Mouse (Mus musculus) adipose tissue, adult 10 weeks (tissue): ENCODE measurements around the gene Gm10134. TPM values are rescaled to one million over a fixed set of nuclear protein-coding genes. Genes with fewer than 3 reads are reported as not detected.

Experiments used
- polyA plus RNA-seq: library from polyadenylated mRNA; stranded (reverse); fragments of 350-450 nt; fragmentation: Illumina TruSeq; extraction: RNeasy Lipid Tissue Mini Kit (QIAGEN cat#74804); gene quantifications from one replicate; pipeline ENCODE4 v1.2.3, GENCODE M21; 2014; ENCODE audit warnings: low read depth, low replicate concordance

Gene Gm10134
- 1.3 TPM for polyA plus RNA-seq

GRCm38 (mm10) chr2:28505795-28506194 lies at the start of gene Gm10134:
Gene Gm10134 (plus strand): TSS chr2:28506095.

DNA sequence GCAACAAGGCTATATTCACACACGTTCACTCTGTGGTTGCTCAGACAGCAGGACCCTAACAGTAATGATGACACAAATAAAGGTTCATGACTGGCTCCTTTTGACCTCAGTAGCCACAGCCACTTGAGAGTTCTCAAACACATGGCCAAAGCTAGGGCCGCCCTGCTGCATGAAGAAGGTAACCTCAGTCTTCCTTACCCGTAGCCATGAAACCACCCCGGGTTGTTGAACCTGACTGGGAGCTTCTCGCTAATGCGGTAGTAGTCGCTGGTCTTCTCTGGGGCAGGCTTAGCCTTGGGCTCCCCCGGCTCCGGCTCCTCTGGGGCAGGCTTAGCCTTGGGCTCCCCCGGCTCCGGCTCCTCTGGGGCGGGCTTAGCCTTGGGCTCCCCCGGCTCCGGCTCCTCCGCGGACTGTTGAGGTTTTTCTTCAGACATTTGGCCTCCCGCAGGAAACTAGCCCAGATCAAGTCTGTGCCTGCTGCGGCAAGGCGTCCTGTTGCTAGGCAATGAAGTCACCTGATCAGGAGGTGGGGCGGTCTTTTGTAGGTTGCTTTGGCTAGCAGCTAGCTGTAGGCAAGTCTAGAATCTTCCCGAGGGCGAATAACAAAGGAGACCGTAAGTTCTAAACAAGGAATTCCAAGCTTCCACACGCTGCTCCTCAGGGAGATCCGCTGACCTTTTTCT lies 39.9 kb upstream of the Gm10134 start, which contains the start of gene 1700007K13Rik:
1700007K13Rik (minus strand) TSS at position 497 of the 683 bp plus-strand sequence.

GRCm38 (mm10) chr2:28467860-28468485 lies 37.9 kb upstream of the Gm10134 start, which contains the start of gene Mrps2:
Gene Mrps2 (plus strand): TSS chr2:28468066.

GRCm38 (mm10) chr2:28496671-28497070 lies 9.2 kb upstream of the Gm10134 start, which contains the start of gene Gbgt1:
Gene Gbgt1 (plus strand): TSS chr2:28496891.

DNA sequence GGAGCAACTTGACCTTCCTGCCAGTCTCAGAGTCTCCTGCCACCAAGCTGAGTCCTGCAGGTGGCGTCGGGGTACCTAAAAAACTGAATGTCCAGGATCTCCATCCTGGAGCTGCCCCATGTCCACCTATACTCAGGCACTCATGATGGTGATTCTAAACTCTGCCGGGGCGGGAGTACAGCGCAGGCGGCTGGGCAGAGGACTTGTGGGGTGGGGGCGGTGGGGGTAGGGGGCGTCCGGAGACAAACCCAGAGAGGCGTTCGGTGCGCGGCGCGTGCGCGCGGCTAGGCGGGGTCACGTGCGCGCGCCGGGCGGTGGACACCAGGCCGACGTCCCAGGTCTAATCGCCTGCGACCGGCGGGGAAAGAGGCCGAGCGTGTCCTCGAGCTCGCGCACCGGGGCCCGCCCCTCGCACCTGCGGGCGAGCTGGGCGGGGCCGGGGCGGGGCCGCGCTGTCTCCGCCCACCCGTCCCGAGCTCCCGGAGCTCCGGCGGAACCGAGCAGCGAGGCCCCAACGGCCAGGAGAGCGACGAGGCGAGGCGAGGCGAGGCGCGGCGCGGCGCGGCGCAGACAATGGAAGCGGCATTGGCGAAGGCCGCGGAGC lies 7.0 kb downstream of the Gm10134 start, which contains the start of gene Ralgds:
Ralgds (plus strand) TSS at position 328 of the 604 bp plus-strand sequence.

Other genes starting within 250 kb of the Gm10134 start
- gene Ppp1r26, start 59.3 kb upstream of the Gm10134 start, polyA plus RNA-seq: 5.2 TPM
- gene 1700007K13Rik, start 39.8 kb upstream of the Gm10134 start, polyA plus RNA-seq: 6.0 TPM
- 22.5 TPM for gene Mrps2, start 38.0 kb upstream of the Gm10134 start, polyA plus RNA-seq
- gene Gbgt1, start 9.2 kb upstream of the Gm10134 start, polyA plus RNA-seq: 3.9 TPM
- 52.8 TPM for gene Ralgds, start 7.0 kb downstream of the Gm10134 start, polyA plus RNA-seq
- gene Cel, start 57.3 kb downstream of the Gm10134 start, polyA plus RNA-seq: 0.63 TPM
- 14.5 TPM for gene Gtf3c5, start 77.7 kb downstream of the Gm10134 start, polyA plus RNA-seq
- 2.0 TPM for gene Gfi1b, start 115.9 kb downstream of the Gm10134 start, polyA plus RNA-seq
- 26.4 TPM for gene Tsc1, start 135.1 kb downstream of the Gm10134 start, polyA plus RNA-seq
- 20.4 TPM for gene Spaca9, start 193.6 kb downstream of the Gm10134 start, polyA plus RNA-seq
- 9.2 TPM for gene Ak8, start 194.1 kb downstream of the Gm10134 start, polyA plus RNA-seq